Mouse (Mus musculus) bone marrow, adult 2 months (tissue): Measurements from ENCODE around the gene Ppp1r13b.

ENCODE experiments used
- CTCF ChIP-seq: fragments of 200-500 bp; IDR thresholded peaks from 2 replicates; pipeline ENCODE4 v1.5.1; 2011; ENCODE audit warnings: low read length, control low read depth; ENCODE audit not compliant: control insufficient read depth, insufficient read depth
- POLR2A ChIP-seq: fragments of 200-500 bp; IDR thresholded peaks from 2 replicates; pipeline ENCODE4 v1.6.1; 2011; ENCODE audit warnings: low read depth, mild to moderate bottlenecking, control low read depth, low read length, borderline replicate concordance; ENCODE audit not compliant: control insufficient read depth

DNA sequence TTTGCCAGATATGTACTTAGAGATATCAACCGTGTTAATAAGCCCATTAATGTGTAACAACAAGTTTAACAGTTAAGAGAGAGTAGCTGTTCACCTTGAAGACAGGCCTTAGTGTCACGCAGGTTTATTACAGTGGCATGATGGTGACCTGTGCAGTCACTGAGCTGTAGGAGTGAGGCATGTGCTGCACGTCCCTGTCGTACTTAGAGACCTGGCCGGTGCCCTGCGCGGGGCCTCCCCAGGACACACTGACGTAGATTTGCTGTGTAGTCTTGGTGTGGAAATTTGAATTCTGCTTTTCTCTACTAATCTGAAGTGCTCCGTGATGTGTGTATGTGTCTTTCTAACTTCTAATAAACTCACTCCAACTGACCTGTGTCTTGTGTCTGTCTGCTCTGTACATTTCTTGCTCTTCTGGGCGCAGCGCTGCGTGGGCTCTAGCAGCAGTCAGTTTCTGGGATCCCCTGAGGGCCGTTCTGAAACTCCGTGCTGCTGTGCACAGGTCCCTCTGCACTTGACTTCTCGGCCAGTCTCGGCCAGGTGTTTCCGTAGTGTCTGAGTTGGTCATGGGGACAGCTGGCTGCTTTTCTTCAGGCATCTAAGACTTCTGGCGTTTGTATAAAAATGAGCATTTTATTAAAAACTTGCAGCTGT is 113.3 kb downstream of the Ppp1r13b start:
- TF ChIP-seq CTCF, result no peak
- no peak for TF ChIP-seq POLR2A
